Mouse (Mus musculus) midbrain, embryonic 14.5 days (tissue): Measurements from ENCODE around the gene Hist1h2aa. TPM values are rescaled to one million over a fixed set of nuclear protein-coding genes. Genes with fewer than 3 reads are reported as not detected.

ENCODE experiments used
- ATAC-seq: fragments of 200-750 bp; cut with Nextera tagmentation; 2 replicates; pipeline ENCODE4 v1.8.0; 2017; ENCODE audit warnings: moderate number of reproducible peaks, moderate library complexity; ENCODE audit not compliant: low FRiP score, low TSS enrichment
- DNase-seq: peaks from one replicate; pipeline ENCODE4 v3.0.0-alpha.2; 2015
- H3K27ac ChIP-seq: fragments of 300-500 bp; sonication (generic); replicated peaks from 2 replicates; pipeline ENCODE4 v1.5.1; 2014; ENCODE audit warnings: mild to moderate bottlenecking, low read depth, low read length, moderate library complexity
- H3K27me3 ChIP-seq: fragments of 300-500 bp; sonication (generic); 2 replicates; pipeline ENCODE4 v1.6.1; 2014; ENCODE audit warnings: low read length, control low read depth, mixed read lengths; ENCODE audit not compliant: control insufficient read depth, insufficient read depth
- H3K36me3 ChIP-seq: fragments of 300-500 bp; sonication (generic); 2 replicates; pipeline ENCODE4 v1.6.1; 2014; ENCODE audit warnings: low read length, control low read depth; ENCODE audit not compliant: control insufficient read depth, insufficient read depth
- H3K4me1 ChIP-seq: fragments of 300-500 bp; sonication (generic); 2 replicates; pipeline ENCODE4 v1.6.1; 2014; ENCODE audit warnings: mild to moderate bottlenecking, antibody characterized with exemption, low read length, control low read depth; ENCODE audit not compliant: control insufficient read depth, insufficient read depth
- H3K4me2 ChIP-seq: fragments of 300-500 bp; sonication (generic); 2 replicates; pipeline ENCODE4 v1.6.1; 2014; ENCODE audit warnings: mild to moderate bottlenecking, low read length, moderate library complexity
- H3K4me3 ChIP-seq: fragments of 300-500 bp; sonication (generic); replicated peaks from 2 replicates; pipeline ENCODE4 v1.5.1; 2014; ENCODE audit warnings: low read depth, low read length
- H3K9ac ChIP-seq: fragments of 300-500 bp; sonication (generic); replicated peaks from 2 replicates; pipeline ENCODE4 v1.6.1; 2014; ENCODE audit warnings: mild to moderate bottlenecking, low read length, moderate library complexity
- H3K9me3 ChIP-seq: fragments of 300-500 bp; sonication (generic); 2 replicates; pipeline ENCODE4 v1.6.1; 2016; ENCODE audit warnings: low read length, control low read depth, mixed read lengths; ENCODE audit not compliant: control insufficient read depth
- WGBS: fragments of 180-500 bp; shearing (Covaris S2); extraction: QIAGEN DNeasy Blood & Tissue Kit; methylation state at CpG from one replicate; pipeline ENCODE4 v1.1.7; 2014; 5-methylcytosine and 5-hydroxymethylcytosine counted together
- microRNA-seq: library from miRNA; unstranded; fragments of <30 nt; microRNA quantifications from one replicate; pipeline ENCODE4, GENCODE M21; 2016
- polyA plus RNA-seq: library from polyadenylated mRNA; unstranded; fragments of >200 nt; fragmentation: Nextera tagmentation; extraction: Ambion mirVana; gene quantifications from 2 replicates; pipeline ENCODE4 v1.2.1, GENCODE M21; 2014

Hist1h2aa gene
- polyA plus RNA-seq, 1 experiment from 2014 or later: not detected

DNA sequence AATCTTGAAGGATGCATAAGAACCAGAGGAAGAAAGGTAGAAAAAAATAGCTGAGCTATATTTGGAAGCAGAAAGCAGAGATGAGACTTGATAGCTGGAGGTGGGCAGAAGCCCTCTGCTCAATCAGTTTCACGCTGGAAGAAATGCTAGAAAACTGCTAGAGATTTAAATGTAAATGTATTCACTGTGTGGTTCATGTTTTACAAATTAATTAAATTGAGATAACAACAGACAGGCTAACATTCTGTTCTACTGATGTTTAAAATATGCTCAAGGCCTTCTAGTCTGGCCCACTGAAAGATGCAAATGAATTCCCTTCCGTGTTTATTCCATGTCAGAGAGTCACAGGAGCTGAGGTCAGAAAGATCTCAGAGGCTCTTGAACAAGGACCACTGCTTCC is 37.6 kb downstream of the Hist1h2aa start:
- DNase-seq: peak; percentile 14
- H3K4me2 ChIP-seq: no peak overlapping the region
- no peaks in the 10 kb centered on the region for H3K4me1 ChIP-seq
- no peaks in the 10 kb centered on the region for H3K9me3 ChIP-seq
- 39% methylated on average over 2 of the region's 2 CpGs for WGBS
- no peak overlapping the region; the same call in 1 of the 2 replicates for H3K27ac ChIP-seq
- H3K4me3 ChIP-seq: no peak overlapping the region
- no peak for ATAC-seq
- no peaks in the 10 kb centered on the region for H3K36me3 ChIP-seq
- no peaks in the 10 kb centered on the region for H3K27me3 ChIP-seq
- no peak overlapping the region for H3K9ac ChIP-seq

DNA sequence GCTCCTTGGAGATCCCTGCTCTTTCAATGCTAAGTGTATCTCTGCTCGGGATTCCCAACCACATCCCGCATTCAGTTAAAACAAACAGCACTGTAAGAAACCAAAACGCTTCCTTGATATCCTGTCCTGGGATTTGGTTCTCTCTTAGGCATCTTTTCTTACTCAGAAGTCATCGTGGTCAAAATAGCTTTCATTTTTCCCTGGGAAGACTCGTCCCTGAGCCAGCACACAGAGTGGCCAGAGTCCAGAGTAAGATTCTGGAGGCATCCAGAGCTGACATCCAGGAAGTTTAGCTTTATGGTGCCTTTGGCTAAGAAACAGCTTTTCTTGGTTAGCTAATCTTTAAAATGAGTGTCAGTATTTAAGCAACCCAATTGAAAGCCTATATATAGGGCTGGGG is 38.0 kb downstream of the Hist1h2aa start:
- H3K36me3 ChIP-seq: no peaks in the 10 kb centered on the region
- H3K27me3 ChIP-seq: no peaks in the 10 kb centered on the region
- H3K9ac ChIP-seq: no peak overlapping the region
- ATAC-seq: no peak
- no peak overlapping the region; the same call in 1 of the 2 replicates for H3K27ac ChIP-seq
- no peak overlapping the region for H3K4me2 ChIP-seq
- no peak overlapping the region for H3K4me3 ChIP-seq
- 76% methylated on average over 5 of the region's 5 CpGs for WGBS
- no peaks in the 10 kb centered on the region for H3K9me3 ChIP-seq
- H3K4me1 ChIP-seq: no peaks in the 10 kb centered on the region
- DNase-seq: no peak

Small RNAs within 50 kb of the gene (microRNA-seq; reads per million reads assigned to microRNA genes)
- gene Gm44344: not detected

Other genes with a start within 250 kb of the Hist1h2aa start
- not detected in 2 replicates for gene Hist1h1t, start 238.6 kb upstream of the Hist1h2aa start, polyA plus RNA-seq
- gene Hist1h4c, start 236.0 kb upstream of the Hist1h2aa start, polyA plus RNA-seq: 2.9 and 4.3 TPM in 2 replicates
- 0.77 and 3.9 TPM in 2 replicates for gene Hfe, start 223.6 kb upstream of the Hist1h2aa start, polyA plus RNA-seq
- 5.7 and 9.2 TPM in 2 replicates for gene Hist1h1c, start 195.7 kb upstream of the Hist1h2aa start, polyA plus RNA-seq
- gene Hist1h3c, start 188.9 kb upstream of the Hist1h2aa start, polyA plus RNA-seq: 1.2 TPM in 2 replicates
- gene Hist1h2bb, start 187.7 kb upstream of the Hist1h2aa start, polyA plus RNA-seq: 0.51 TPM in 1 of 2 replicates, not detected in the other
- 11.3 and 13.5 TPM in 2 replicates for gene Hist1h2ab, start 183.3 kb upstream of the Hist1h2aa start, polyA plus RNA-seq
- gene Hist1h3b, start 182.2 kb upstream of the Hist1h2aa start, polyA plus RNA-seq: 3.5 and 4.0 TPM in 2 replicates
- 2.8 and 5.0 TPM in 2 replicates for gene Hist1h4b, start 177.4 kb upstream of the Hist1h2aa start, polyA plus RNA-seq
- 0.47 and 1.1 TPM in 2 replicates for gene Hist1h4a, start 173.2 kb upstream of the Hist1h2aa start, polyA plus RNA-seq
- 2.2 TPM in 2 replicates for gene Hist1h3a, start 172.1 kb upstream of the Hist1h2aa start, polyA plus RNA-seq
- 0.93 TPM in 1 of 2 replicates, not detected in the other for gene Hist1h1a, start 170.8 kb upstream of the Hist1h2aa start, polyA plus RNA-seq
- gene Trim38, start 164.5 kb upstream of the Hist1h2aa start, polyA plus RNA-seq: not detected in 2 replicates
- gene Slc17a2, start 127.5 kb upstream of the Hist1h2aa start, polyA plus RNA-seq: not detected in 2 replicates
- not detected in 2 replicates for gene Slc17a3, start 95.0 kb upstream of the Hist1h2aa start, polyA plus RNA-seq
- gene Slc17a1, start 66.7 kb upstream of the Hist1h2aa start, polyA plus RNA-seq: not detected in 2 replicates
- not detected in 2 replicates for gene Slc17a4, start 19.5 kb upstream of the Hist1h2aa start, polyA plus RNA-seq
- not detected in 2 replicates for gene Hist1h2ba, start 306 bp upstream of the Hist1h2aa start, polyA plus RNA-seq
- gene Scgn, start 56.8 kb downstream of the Hist1h2aa start, polyA plus RNA-seq: 1.9 and 2.7 TPM in 2 replicates